Mouse (Mus musculus): ENCODE data around the gene Colec11. TPM values are rescaled to one million over a fixed set of nuclear protein-coding genes. Genes with fewer than 3 reads are reported as not detected.
A peak's percentile ranks its signal among the peaks of the same experiment; 100 is the strongest.

Colec11 gene
- polyA plus RNA-seq, 1 experiment from 2014 or later = 17.6 TPM

DNA sequence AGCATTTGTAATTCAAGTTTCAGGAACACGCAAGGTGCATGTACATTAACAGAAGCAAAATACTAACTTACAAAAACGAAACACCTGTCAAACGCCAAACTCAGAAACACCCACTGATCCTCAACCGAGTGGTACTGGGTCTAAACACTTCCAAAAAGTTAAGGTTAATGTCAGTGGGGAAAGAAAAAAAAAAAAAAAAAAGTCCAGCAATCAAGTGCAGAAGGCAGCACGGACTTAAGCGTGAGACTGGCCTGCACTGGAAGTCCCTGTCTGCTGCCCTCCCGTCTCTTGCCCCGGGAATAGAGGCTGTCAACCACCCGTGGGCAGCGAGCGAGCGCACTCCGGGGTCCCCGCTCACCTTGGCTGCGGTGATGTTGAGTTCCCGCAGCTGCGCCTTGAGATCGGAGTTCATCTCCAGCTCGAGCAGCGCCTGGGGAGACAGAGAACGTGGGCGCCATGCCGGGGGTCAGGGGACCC, 11.9 kb upstream of the Colec11 start:
- WGBS (ENCODE audit: insufficient replicate concordance) = under 1% methylated on average over 23 of the region's 23 CpGs
- Histone ChIP-seq H3K4me1 (ENCODE audit: control insufficient read depth, low read depth, low read length) (peaks cover 20% of the 10 kb centered on the region), H3K27ac (ENCODE audit: low read length) (peak overlapping the region; percentile 78), H3K4me3 (ENCODE audit: low read depth, low read length) (peak overlapping the region; percentile 76), H3K36me3 (ENCODE audit: control insufficient read depth, insufficient read depth) (peaks cover 41% of the 10 kb centered on the region), H3K4me2 (ENCODE audit: low read depth, low read length) (peak overlapping the region; percentile 56), H3K9me3 (replicated peaks; ENCODE audit: control insufficient read depth, low read length) (no peaks in the 10 kb centered on the region), H3K9ac (ENCODE audit: low read depth, low read length) (peak overlapping the region; percentile 92), H3K27me3 (ENCODE audit: control insufficient read depth, insufficient read depth, low read depth, low read length) (no peaks in the 10 kb centered on the region)
- peak; percentile 19 for ATAC-seq (ENCODE audit: low read depth)

DNA sequence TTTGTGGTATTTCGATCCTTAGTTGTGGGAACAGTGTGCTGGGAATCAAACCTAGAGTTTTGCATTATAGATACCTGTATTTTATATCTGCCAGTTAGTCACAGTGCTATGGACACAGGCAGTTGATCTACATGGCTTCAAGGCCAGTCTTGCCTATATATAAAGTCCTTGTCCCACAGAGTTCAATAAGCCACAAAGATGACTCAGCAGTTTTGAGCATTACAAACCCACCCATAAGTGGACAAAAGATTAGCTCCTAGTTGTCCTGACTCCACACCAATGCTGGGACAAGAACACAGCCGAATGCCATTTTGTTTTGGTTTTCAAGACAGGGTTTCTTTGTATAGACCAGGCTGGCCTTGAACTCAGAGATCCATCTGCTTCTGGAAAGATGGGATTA, 5.3 kb upstream of the Colec11 start:
- Histone ChIP-seq H3K9me3 (replicated peaks; ENCODE audit: control insufficient read depth, low read length) (no peaks in the 10 kb centered on the region), H3K4me3 (ENCODE audit: low read depth, low read length) (no peak overlapping the region), H3K27me3 (ENCODE audit: control insufficient read depth, insufficient read depth, low read depth, low read length) (no peaks in the 10 kb centered on the region), H3K9ac (ENCODE audit: low read depth, low read length) (no peak overlapping the region), H3K27ac (ENCODE audit: low read length) (no peak overlapping the region), H3K36me3 (ENCODE audit: control insufficient read depth, insufficient read depth) (peaks cover 49% of the 10 kb centered on the region), H3K4me2 (ENCODE audit: low read depth, low read length) (no peak overlapping the region), H3K4me1 (ENCODE audit: control insufficient read depth, low read depth, low read length) (peaks cover 13% of the 10 kb centered on the region)
- no peak for ATAC-seq (ENCODE audit: low read depth)
- WGBS (ENCODE audit: insufficient replicate concordance) = 70% methylated on average over 2 of the region's 2 CpGs

DNA sequence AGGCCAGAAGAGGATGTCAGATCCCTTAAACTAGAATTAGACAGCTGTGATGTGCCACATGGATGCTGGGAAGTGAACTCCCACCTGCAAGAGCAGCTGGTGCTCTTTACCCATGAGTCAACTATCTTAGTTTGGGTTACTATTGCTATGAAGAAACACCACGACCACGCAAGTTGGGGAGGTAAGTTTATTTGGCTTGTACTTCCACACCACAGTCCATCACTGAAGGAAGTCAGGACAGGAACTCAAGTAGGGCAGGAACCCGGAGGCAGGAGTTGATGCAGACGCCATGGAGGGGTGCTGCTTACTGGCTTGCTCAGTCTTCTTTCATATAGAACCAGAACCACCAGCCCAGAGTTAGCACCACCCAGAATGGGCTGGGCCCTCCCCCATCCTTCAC, 3.9 kb upstream of the Colec11 start:
- H3K4me1 ChIP-seq (ENCODE audit: control insufficient read depth, low read depth, low read length) = peaks cover 2% of the 10 kb centered on the region; the same call in 1 of the 2 replicates
- H3K9me3 ChIP-seq (replicated peaks; ENCODE audit: control insufficient read depth, low read length) = no peaks in the 10 kb centered on the region
- no peak for ATAC-seq (ENCODE audit: low read depth)
- H3K27me3 ChIP-seq (ENCODE audit: control insufficient read depth, insufficient read depth, low read depth, low read length) = no peaks in the 10 kb centered on the region
- no peak overlapping the region for H3K4me2 ChIP-seq (ENCODE audit: low read depth, low read length)
- no peak overlapping the region for H3K27ac ChIP-seq (ENCODE audit: low read length)
- no peak overlapping the region for H3K9ac ChIP-seq (ENCODE audit: low read depth, low read length)
- peaks cover 36% of the 10 kb centered on the region for H3K36me3 ChIP-seq (ENCODE audit: control insufficient read depth, insufficient read depth)
- 39% methylated on average over 4 of the region's 4 CpGs for WGBS (ENCODE audit: insufficient replicate concordance)
- H3K4me3 ChIP-seq (ENCODE audit: low read depth, low read length) = no peak overlapping the region

DNA sequence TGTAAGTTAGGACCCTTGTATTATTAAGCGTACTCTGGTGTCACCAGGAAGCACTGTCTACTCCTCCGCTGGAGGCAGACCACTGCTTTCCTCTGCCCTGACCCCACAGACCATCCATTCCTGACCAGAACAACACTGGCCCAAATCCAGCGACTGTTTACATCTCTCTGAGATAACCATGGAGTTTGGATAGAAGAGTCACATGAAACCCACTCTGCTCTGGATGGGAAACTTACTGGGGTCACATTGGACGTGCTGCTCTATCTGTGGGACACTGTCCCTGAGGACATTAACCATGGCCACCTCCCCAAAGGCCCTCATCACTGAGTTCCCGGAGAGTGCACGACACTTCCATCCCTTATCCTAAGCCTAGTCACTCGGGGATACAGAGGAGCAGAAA, 2.2 kb upstream of the Colec11 start:
- peak; percentile 36 for ATAC-seq (ENCODE audit: low read depth)
- Histone ChIP-seq H3K4me3 (ENCODE audit: low read depth, low read length) (no peak overlapping the region), H3K4me2 (ENCODE audit: low read depth, low read length) (no peak overlapping the region), H3K27me3 (ENCODE audit: control insufficient read depth, insufficient read depth, low read depth, low read length) (no peaks in the 10 kb centered on the region), H3K4me1 (ENCODE audit: control insufficient read depth, low read depth, low read length) (peaks cover 8% of the 10 kb centered on the region), H3K9me3 (replicated peaks; ENCODE audit: control insufficient read depth, low read length) (no peaks in the 10 kb centered on the region), H3K27ac (ENCODE audit: low read length) (no peak overlapping the region), H3K36me3 (ENCODE audit: control insufficient read depth, insufficient read depth) (peaks cover 19% of the 10 kb centered on the region), H3K9ac (ENCODE audit: low read depth, low read length) (no peak overlapping the region)
- 62% methylated on average over 7 of the region's 7 CpGs for WGBS (ENCODE audit: insufficient replicate concordance)

- no peak overlapping the region for H3K27ac ChIP-seq (ENCODE audit: low read length)
- no peaks in the 10 kb centered on the region for H3K27me3 ChIP-seq (ENCODE audit: control insufficient read depth, insufficient read depth, low read depth, low read length)
- H3K9ac ChIP-seq (ENCODE audit: low read depth, low read length) = no peak overlapping the region
- no peak overlapping the region for H3K4me3 ChIP-seq (ENCODE audit: low read depth, low read length)
- peaks cover 9% of the 10 kb centered on the region for H3K36me3 ChIP-seq (ENCODE audit: control insufficient read depth, insufficient read depth)
- peaks cover 8% of the 10 kb centered on the region for H3K4me1 ChIP-seq (ENCODE audit: control insufficient read depth, low read depth, low read length)
- ATAC-seq (ENCODE audit: low read depth) = no peak
- H3K9me3 ChIP-seq (replicated peaks; ENCODE audit: control insufficient read depth, low read length) = no peaks in the 10 kb centered on the region
- WGBS (ENCODE audit: insufficient replicate concordance) = 56% methylated on average over 2 of the region's 2 CpGs
- no peak overlapping the region for H3K4me2 ChIP-seq (ENCODE audit: low read depth, low read length)
Observed at GRCm38 (mm10) chr12:28624251-28624650, 1.1 kb upstream of the Colec11 start.

DNA sequence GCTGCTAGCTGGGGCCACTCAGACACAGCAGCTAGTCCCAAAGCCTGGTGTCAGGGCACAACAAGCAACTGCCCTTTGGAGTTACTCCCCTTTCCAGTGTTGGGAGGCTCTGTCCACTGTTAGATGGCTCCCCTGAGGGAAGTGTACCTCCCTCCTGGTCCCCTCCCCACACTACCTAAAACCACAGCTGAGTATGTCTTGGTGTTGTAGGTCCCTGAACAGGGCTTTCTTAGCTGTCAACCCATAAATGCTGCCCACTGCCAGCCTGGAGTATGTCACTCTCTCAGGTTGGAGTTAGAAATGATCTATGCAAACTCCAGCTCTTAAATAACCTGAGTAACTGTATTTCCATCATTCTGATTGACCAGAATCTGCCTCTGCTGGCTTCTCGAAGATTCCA, 536 bp downstream of the Colec11 start:
- no peaks in the 10 kb centered on the region for H3K27me3 ChIP-seq (ENCODE audit: control insufficient read depth, insufficient read depth, low read depth, low read length)
- H3K36me3 ChIP-seq (ENCODE audit: control insufficient read depth, insufficient read depth) = no peaks in the 10 kb centered on the region
- H3K27ac ChIP-seq (ENCODE audit: low read length) = no peak overlapping the region
- no peak overlapping the region; the same call in 1 of the 2 replicates for H3K4me3 ChIP-seq (ENCODE audit: low read depth, low read length)
- H3K4me1 ChIP-seq (ENCODE audit: control insufficient read depth, low read depth, low read length) = peaks cover 8% of the 10 kb centered on the region
- H3K9me3 ChIP-seq (replicated peaks; ENCODE audit: control insufficient read depth, low read length) = no peaks in the 10 kb centered on the region
- no peak for ATAC-seq (ENCODE audit: low read depth)
- H3K4me2 ChIP-seq (ENCODE audit: low read depth, low read length) = no peak overlapping the region
- H3K9ac ChIP-seq (ENCODE audit: low read depth, low read length) = no peak overlapping the region
- WGBS (ENCODE audit: insufficient replicate concordance) = 58% methylated on average over 1 of the region's 1 CpGs

GRCm38 (mm10) chr12:28622167-28622532, 1.0 kb downstream of the Colec11 start:
- Histone ChIP-seq H3K4me1 (ENCODE audit: control insufficient read depth, low read depth, low read length) (peaks cover 8% of the 10 kb centered on the region), H3K9ac (ENCODE audit: low read depth, low read length) (no peak overlapping the region), H3K4me3 (ENCODE audit: low read depth, low read length) (no peak overlapping the region), H3K36me3 (ENCODE audit: control insufficient read depth, insufficient read depth) (no peaks in the 10 kb centered on the region), H3K27ac (ENCODE audit: low read length) (no peak overlapping the region), H3K9me3 (replicated peaks; ENCODE audit: control insufficient read depth, low read length) (no peaks in the 10 kb centered on the region), H3K4me2 (ENCODE audit: low read depth, low read length) (no peak overlapping the region), H3K27me3 (ENCODE audit: control insufficient read depth, insufficient read depth, low read depth, low read length) (no peaks in the 10 kb centered on the region)
- no peak for ATAC-seq (ENCODE audit: low read depth)
- 16% methylated on average over 5 of the region's 5 CpGs for WGBS (ENCODE audit: insufficient replicate concordance)

DNA sequence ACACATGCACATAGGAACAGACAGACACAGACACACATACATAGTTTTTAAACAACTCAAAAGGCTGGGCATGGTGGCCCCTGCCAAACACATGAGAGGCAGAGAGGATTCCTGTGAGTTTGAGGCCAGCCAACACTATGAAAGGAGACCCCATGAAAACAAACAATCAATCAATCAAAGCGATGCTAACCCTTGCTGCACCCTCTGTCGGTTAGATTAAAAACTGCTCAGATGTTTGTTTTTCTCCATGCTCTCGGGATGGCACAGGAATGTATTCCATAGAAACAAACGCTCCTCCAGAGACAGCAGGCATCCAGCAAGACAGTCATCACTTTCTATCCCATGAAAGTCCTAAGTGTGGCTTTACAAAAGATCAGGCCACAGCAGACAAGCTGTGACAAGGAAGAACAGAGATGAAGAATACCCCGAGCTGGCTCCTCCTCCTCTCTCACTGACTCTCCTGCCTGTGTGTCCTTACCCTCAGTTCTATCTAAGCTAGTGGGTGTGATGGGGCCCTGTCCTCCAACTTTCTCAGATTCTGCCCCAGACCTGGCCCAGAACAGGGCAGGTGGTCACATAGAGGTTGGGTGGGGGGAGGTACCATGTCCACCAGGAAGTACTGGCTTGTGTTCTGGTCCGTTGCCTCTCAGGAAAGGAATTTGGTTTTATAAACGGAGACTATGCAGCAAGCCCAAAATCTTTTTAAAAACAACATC, 1.6 kb downstream of the Colec11 start:
- Histone ChIP-seq H3K9ac (ENCODE audit: low read depth, low read length) (no peak overlapping the region), H3K27me3 (ENCODE audit: control insufficient read depth, insufficient read depth, low read depth, low read length) (no peaks in the 10 kb centered on the region), H3K4me1 (ENCODE audit: control insufficient read depth, low read depth, low read length) (peaks cover 8% of the 10 kb centered on the region), H3K4me2 (ENCODE audit: low read depth, low read length) (0 out of 2 replicates have a peak overlapping the region, but pooled peaks have one; percentile 15), H3K36me3 (ENCODE audit: control insufficient read depth, insufficient read depth) (no peaks in the 10 kb centered on the region), H3K27ac (ENCODE audit: low read length) (no peak overlapping the region), H3K9me3 (replicated peaks; ENCODE audit: control insufficient read depth, low read length) (no peaks in the 10 kb centered on the region), H3K4me3 (ENCODE audit: low read depth, low read length) (peak overlapping the region; percentile 9; the same call in 1 of the 2 replicates)
- WGBS (ENCODE audit: insufficient replicate concordance) = 16% methylated on average over 7 of the region's 7 CpGs
- ATAC-seq (ENCODE audit: low read depth) = no peak

- WGBS (ENCODE audit: insufficient replicate concordance) = 22% methylated on average over 4 of the region's 4 CpGs
- Histone ChIP-seq H3K9ac (ENCODE audit: low read depth, low read length) (no peak overlapping the region), H3K4me3 (ENCODE audit: low read depth, low read length) (no peak overlapping the region), H3K36me3 (ENCODE audit: control insufficient read depth, insufficient read depth) (no peaks in the 10 kb centered on the region), H3K4me2 (ENCODE audit: low read depth, low read length) (no peak overlapping the region), H3K27ac (ENCODE audit: low read length) (no peak overlapping the region), H3K9me3 (replicated peaks; ENCODE audit: control insufficient read depth, low read length) (no peaks in the 10 kb centered on the region), H3K27me3 (ENCODE audit: control insufficient read depth, insufficient read depth, low read depth, low read length) (no peaks in the 10 kb centered on the region), H3K4me1 (ENCODE audit: control insufficient read depth, low read depth, low read length) (peaks cover 8% of the 10 kb centered on the region)
- ATAC-seq (ENCODE audit: low read depth) = no peak
Observed at GRCm38 (mm10) chr12:28617297-28617696, 5.9 kb downstream of the Colec11 start.

All from liver, embryonic 16.5 days (tissue).